Mouse (Mus musculus) heart, adult 2 months (tissue): ENCODE measurements at regions not wholly inside any gene's neighbourhood (a gene's known extent, or its start where the extent isn't known, plus 50 kb on each side); places are given as distances from the start of the nearest gene placed in this dataset.

Source experiments
- DNase-seq, 2 experiments: peaks; one replicate each; pipeline ENCODE4 v3.0.0; 2021
- H3K27ac ChIP-seq: fragments of 200-600 bp; 2 replicates; pipeline ENCODE4 v1.8.1; 2022
- H3K27me3 ChIP-seq: fragments of 200-500 bp; 2 replicates; pipeline ENCODE4 v1.6.1; 2012; ENCODE audit warnings: mild to moderate bottlenecking, low read length, inconsistent platforms, mixed read lengths; ENCODE audit not compliant: control insufficient read depth, insufficient read depth
- H3K36me3 ChIP-seq: fragments of 200-500 bp; 2 replicates; pipeline ENCODE4 v1.6.1; 2012; ENCODE audit warnings: low read length, inconsistent platforms; ENCODE audit not compliant: control insufficient read depth, insufficient read depth
- H3K4me1 ChIP-seq: fragments of 200-500 bp; 2 replicates; pipeline ENCODE4 v1.6.1; 2011; ENCODE audit warnings: low read length; ENCODE audit not compliant: control insufficient read depth, insufficient read depth
- H3K4me3 ChIP-seq: fragments of 200-600 bp; 2 replicates; pipeline ENCODE4 v1.8.1; 2022
- H3K79me2 ChIP-seq: fragments of 200-500 bp; replicated peaks from 2 replicates; pipeline ENCODE4 v1.6.1; 2012; ENCODE audit warnings: mild to moderate bottlenecking, inconsistent platforms, low read length, moderate library complexity, mixed read lengths; ENCODE audit not compliant: control insufficient read depth, insufficient read depth
- H3K9ac ChIP-seq: fragments of 200-500 bp; 2 replicates; pipeline ENCODE4 v1.6.1; 2012; ENCODE audit warnings: low read depth, mild to moderate bottlenecking, control low read depth, inconsistent platforms, low read length, mixed read lengths
- CTCF ChIP-seq: fragments of 200-600 bp; IDR thresholded peaks from 2 replicates; pipeline ENCODE4 v1.8.1; 2022; ENCODE audit warnings: antibody characterized with exemption, mild to moderate bottlenecking, moderate library complexity
- EP300 ChIP-seq: fragments of 200-500 bp; IDR thresholded peaks from 2 replicates; pipeline ENCODE4 v1.6.1; 2011; ENCODE audit warnings: low read depth, low read length, control low read depth; ENCODE audit not compliant: insufficient read depth
- POLR2A ChIP-seq: fragments of 200-500 bp; IDR thresholded peaks from 2 replicates; pipeline ENCODE4 v1.6.1; 2011; ENCODE audit warnings: mild to moderate bottlenecking, low read depth, low read length, control low read depth; ENCODE audit not compliant: insufficient read depth
- WGBS: fragments of 180-500 bp; shearing (Covaris S2); methylation state at CpG from one replicate; pipeline ENCODE4 v1.1.7; 2018; 5-methylcytosine and 5-hydroxymethylcytosine counted together
- intact Hi-C: fragments of 180-260 bp; cut with DNase I; formaldehyde crosslinking; loops from one replicate; pipeline ENCODE4 v1.15.1; 2025

DNA sequence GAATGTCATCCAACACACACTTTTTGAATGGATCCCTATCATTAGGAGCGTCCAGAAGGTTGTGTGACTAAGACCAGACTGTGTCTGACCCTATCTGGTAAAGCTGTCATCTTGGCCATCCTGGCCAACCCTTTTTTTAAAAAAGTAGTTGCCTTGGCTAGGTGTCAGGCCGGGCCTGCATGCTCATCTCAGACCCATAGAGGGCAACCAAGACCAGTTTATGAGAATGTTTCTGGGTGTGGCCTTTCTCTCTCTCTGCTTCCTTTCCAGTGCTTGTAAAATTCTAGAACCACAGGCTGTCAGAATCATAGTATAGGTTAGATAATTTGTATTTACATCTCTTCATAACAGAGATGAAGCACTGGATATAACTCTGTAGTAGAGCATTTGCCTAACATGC, 62.8 kb upstream of the Las1l start:
- intact Hi-C loops = loop anchor here (1.0 kb wide), 1 partner anchor 159 kb away; no protein-coding TSS in a partner anchor
- WGBS = 13% methylated on average over 2 of the region's 2 CpGs
- peak; percentile 68 to 74 for DNase-seq
- Histone ChIP-seq H3K79me2 (no peaks in the 10 kb centered on the region), H3K4me1 (no peaks in the 10 kb centered on the region; the same call in 1 of the 2 replicates), H3K27ac (peak overlapping the region; percentile 49; the same call in 1 of the 2 replicates), H3K9ac (no peak overlapping the region), H3K27me3 (no peaks in the 10 kb centered on the region), H3K4me3 (no peak overlapping the region), H3K36me3 (no peaks in the 10 kb centered on the region)
- TF ChIP-seq EP300 (0 out of 2 replicates have a peak, but pooled peaks have one; percentile 62), POLR2A (no peak), CTCF (peak; percentile 90)

DNA sequence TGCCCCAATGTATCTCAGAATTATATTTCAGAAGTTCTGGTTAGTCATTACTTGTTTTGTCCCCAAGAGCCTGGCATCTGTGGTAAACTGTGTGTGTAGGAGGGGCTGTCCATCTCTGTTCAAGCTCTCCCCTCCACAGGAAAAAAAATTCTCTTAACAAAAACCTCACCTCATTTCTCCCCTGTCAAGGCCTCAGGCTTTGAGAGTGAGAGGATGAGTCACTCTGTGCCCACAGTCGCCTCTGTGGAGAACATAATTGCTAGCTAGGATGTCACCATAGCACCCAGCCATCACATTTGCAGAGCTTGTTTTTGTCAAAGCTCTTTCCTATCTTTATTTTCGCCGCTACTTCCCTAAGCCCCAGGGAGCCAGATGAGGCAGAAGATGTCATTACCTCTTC, 63.6 kb upstream of the Las1l start:
- DNase-seq = no peak
- H3K4me3 ChIP-seq = no peak overlapping the region
- no peak overlapping the region for H3K9ac ChIP-seq
- TF ChIP-seq POLR2A (no peak), CTCF (no peak)
- no peak overlapping the region; the same call in 1 of the 2 replicates for H3K27ac ChIP-seq
- WGBS = 46% methylated on average over 3 of the region's 3 CpGs
- H3K4me1 ChIP-seq = no peaks in the 10 kb centered on the region; the same call in none of the 2 replicates
- intact Hi-C loops = no loop called here
- H3K36me3 ChIP-seq = peaks cover 2% of the 10 kb centered on the region; the same call in 1 of the 2 replicates
- no peaks in the 10 kb centered on the region for H3K27me3 ChIP-seq
- no peaks in the 10 kb centered on the region for H3K79me2 ChIP-seq

DNA sequence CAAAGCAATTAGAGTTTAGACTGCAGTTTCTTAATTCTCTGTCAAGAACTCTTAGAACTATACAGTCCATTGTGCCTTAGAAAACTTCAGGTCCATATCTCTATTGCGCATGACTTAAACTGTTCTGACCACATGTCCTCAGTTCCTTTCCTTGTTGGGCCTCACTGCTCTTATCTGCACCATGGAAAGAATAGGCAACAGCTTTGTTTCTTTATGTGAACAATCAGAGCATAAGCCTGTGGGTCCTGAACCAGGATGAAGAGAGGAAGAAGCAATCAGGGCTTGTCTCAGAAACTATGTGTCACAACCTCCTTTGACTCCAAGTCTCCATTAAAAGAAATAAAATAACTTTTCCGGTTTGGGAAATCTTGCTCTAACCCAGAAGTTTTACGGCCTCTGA, 68.6 kb upstream of the Las1l start:
- intact Hi-C loops = no loop called here
- H3K27me3 ChIP-seq = no peaks in the 10 kb centered on the region
- no peak for TF ChIP-seq CTCF
- TF ChIP-seq EP300 = no peak
- TF ChIP-seq POLR2A = no peak
- H3K36me3 ChIP-seq = peaks cover 3% of the 10 kb centered on the region; the same call in 1 of the 2 replicates
- H3K79me2 ChIP-seq = no peaks in the 10 kb centered on the region
- no peak for DNase-seq
- no peak overlapping the region for H3K9ac ChIP-seq
- H3K4me3 ChIP-seq = no peak overlapping the region
- H3K4me1 ChIP-seq = peaks cover 1% of the 10 kb centered on the region
- 55% methylated on average over 3 of the region's 3 CpGs for whole genome bisulfite sequencing
- H3K27ac ChIP-seq = peak overlapping the region; percentile 86

DNA sequence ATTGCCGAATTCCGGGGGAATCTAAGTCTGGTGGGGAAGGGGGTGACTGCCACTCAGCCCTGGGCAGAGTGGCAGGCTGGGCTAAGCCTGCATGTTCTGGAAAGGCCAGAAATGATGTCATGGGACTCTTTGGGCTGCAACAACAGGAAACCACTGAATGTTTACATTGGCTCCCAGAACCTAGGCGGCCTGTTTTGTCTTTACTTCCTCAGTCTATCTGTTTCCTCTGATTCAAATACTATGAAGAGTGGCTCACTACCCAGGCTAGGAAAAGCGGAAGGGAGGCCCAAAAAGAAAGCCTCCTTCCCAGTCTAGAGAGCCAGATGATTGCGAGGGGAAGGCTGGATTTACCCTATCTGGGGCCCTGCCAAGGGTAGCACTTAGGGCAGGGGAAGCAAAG, 69.1 kb upstream of the Las1l start:
- H3K79me2 ChIP-seq = no peaks in the 10 kb centered on the region
- peaks cover 3% of the 10 kb centered on the region; the same call in 1 of the 2 replicates for H3K36me3 ChIP-seq
- peaks cover 1% of the 10 kb centered on the region for H3K4me1 ChIP-seq
- intact Hi-C loops = loop anchor here (2.0 kb wide), 2 partner anchors 71 to 105 kb away; partner anchors contain the start of gene Msn
- WGBS = 34% methylated on average over 5 of the region's 5 CpGs
- no peak overlapping the region for H3K9ac ChIP-seq
- no peak overlapping the region for H3K4me3 ChIP-seq
- peak overlapping the region; percentile 86 for H3K27ac ChIP-seq
- DNase-seq = peak; percentile 55 to 72
- H3K27me3 ChIP-seq = no peaks in the 10 kb centered on the region
- TF ChIP-seq CTCF = no peak
- TF ChIP-seq POLR2A = 0 out of 2 replicates have a peak, but pooled peaks have one; percentile 37
- 0 out of 2 replicates have a peak, but pooled peaks have one; percentile 53 for TF ChIP-seq EP300

DNA sequence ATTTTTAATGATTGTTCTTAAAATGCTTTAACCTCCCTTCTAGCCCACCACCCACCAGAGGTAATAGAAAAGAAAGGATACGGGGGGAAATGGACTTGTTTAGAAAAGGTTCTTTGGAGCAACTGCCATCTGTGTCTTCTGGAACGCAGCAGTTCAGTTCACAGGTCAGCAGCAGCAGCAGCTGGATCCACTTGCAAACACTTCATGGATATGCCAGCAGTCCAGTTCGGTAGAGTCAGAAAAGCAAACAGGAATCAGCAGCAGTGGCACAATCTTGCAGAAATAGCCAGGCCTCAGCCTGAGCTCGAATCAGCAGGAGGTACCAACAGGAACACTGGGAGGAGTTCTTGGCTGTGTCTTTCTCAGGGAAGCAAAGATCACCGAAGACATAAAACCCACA, 64.3 kb upstream of the Msn start:
- TF ChIP-seq CTCF = no peak
- no peak for TF ChIP-seq EP300
- no peak for TF ChIP-seq POLR2A
- intact Hi-C loops = loop anchor here (2.0 kb wide), 1 partner anchor 15 kb away; no protein-coding TSS in a partner anchor
- Histone ChIP-seq H3K27me3 (no peaks in the 10 kb centered on the region), H3K27ac (no peak overlapping the region), H3K36me3 (no peaks in the 10 kb centered on the region), H3K79me2 (no peaks in the 10 kb centered on the region), H3K4me1 (no peaks in the 10 kb centered on the region; the same call in 1 of the 2 replicates), H3K9ac (no peak overlapping the region), H3K4me3 (no peak overlapping the region)
- no peak for DNase-seq
- WGBS = 66% methylated on average over 5 of the region's 5 CpGs

DNA sequence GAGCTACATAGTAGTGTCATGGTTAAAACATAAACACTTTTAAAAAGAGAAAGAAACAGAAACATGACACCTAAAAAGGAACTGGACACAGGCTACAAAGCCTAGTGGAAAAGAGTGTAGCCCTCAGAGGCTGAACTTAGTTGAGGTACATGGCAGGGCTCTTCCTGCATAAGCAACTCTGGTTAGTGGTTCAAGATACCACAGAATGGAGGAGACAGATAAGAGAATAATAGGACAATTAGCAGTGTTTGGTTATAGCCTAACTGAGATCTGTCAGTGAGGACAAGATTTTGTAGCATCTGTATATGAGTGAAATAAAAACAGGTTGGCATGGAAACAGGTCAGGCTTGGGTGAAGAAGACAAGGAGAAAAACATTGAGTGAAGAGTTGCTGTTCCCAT, 60.5 kb upstream of the Msn start:
- H3K4me1 ChIP-seq = no peaks in the 10 kb centered on the region; the same call in 1 of the 2 replicates
- intact Hi-C loops = no loop called here
- no peak for TF ChIP-seq EP300
- no peaks in the 10 kb centered on the region for H3K36me3 ChIP-seq
- H3K4me3 ChIP-seq = no peak overlapping the region
- no peaks in the 10 kb centered on the region for H3K27me3 ChIP-seq
- H3K79me2 ChIP-seq = no peaks in the 10 kb centered on the region
- DNase-seq = no peak
- H3K9ac ChIP-seq = no peak overlapping the region
- no peak overlapping the region for H3K27ac ChIP-seq
